Mouse (Mus musculus): ENCODE results near the gene Evi5l. TPM values are rescaled to one million over a fixed set of nuclear protein-coding genes. Genes with fewer than 3 reads are reported as not detected.

Evi5l gene
- polyA plus RNA-seq, 2 experiments: 3.3 to 3.4 TPM

DNA sequence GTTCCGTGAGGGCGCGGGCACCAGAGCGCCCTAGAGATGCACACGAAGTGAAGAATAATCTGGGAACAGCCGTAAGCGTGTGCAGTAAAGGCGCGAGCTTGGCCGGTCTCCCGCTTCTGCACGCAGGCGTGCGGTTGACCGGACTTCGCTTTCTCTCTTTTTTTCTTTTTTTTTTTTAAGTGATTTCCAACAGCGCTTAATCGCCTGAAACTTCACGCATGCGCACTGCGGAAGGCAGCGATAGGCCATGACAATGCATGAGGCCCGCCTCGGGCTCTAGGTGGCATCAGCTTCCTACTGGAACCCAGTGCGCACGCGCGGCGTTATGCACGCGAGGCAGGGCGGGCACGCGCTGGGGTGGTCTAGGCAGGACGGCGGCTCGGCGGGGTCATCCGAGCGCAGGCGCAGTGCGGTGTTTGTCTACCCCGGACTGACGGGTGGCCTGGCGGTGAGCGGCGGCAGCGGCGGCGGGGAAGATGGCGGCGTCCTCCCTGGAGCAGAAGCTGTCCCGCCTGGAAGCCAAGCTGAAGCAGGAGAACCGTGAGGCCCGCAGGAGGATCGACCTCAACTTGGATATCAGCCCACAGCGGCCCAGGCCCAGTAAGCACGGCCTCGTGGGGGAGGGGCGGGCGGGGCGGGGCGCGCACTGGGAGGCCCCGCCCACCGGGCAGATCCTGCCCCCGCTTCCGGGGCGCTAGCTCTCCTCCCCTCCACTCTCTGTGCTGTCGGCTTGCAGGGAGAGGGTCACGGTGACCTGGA, 72.2 kb downstream of the Evi5l start, which contains the start of the genes Map2k7 and Gm49320:
Gene Map2k7, plus strand, starts transcription at position 307 of the 759 bp plus-strand sequence.
Gene Gm49320, plus strand, starts transcription at position 432 of the 759 bp plus-strand sequence.
- peak; percentile 93 for ATAC-seq (ENCODE audit: insufficient read depth)

DNA sequence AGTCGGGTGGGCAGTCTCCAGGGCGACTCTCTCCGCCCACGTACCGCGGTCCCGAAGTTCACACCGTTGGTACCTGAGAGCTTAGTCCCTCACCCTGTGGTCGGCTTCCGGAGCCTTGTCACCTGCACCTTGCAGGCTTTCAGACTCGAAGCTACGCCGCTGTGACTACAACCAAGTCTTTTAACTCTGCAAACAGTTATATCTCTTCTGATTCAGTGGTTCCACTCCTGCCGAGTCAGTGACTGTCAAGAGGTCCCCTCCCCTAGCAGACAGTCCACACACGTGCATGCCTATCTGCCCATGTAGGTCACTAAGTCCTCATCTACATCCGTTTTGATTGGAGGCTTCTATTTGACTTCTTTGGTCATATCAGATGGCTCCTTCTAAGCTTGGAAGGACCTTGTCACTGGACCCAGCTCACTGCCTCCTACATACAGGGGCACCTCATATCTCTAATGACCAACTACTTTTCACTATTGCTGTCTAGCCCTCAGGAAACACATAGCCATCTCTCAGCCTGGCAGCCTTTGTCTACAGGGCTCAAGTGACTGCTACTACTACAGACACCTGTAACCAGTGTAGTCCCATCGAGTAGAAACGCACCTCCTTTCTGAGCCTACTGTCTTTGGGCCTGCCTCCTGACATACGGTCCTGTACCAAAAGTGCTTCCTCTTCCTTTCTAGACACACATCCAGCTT, 73.0 kb downstream of the Evi5l start:
- no peaks in the 10 kb centered on the region for H3K27me3 ChIP-seq (ENCODE audit: control insufficient read depth, insufficient read depth, low read length)
- peak overlapping the region; percentile 87 for H3K27ac ChIP-seq
- 7% methylated on average over 19 of the region's 19 CpGs for WGBS (ENCODE audit: insufficient replicate concordance)
- DNase-seq (ENCODE audit: low read depth in 3 of 3, low spot score in 3 of 3): no peak
- peak overlapping the region; percentile 77 to 81 for H3K4me3 ChIP-seq (ENCODE audit: insufficient read depth in 1 of 2, low read depth in 2 of 2, low read length in 2 of 2)
- H3K9ac ChIP-seq (replicated peaks): peak overlapping the region; percentile 76
- no peaks in the 10 kb centered on the region for H3K9me3 ChIP-seq (ENCODE audit: control insufficient read depth, low read length)
- no peak for TF ChIP-seq CTCF (IDR thresholded peaks at IDR 0.05; ENCODE audit: low read depth)
- no peak for TF ChIP-seq EP300 (IDR thresholded peaks at IDR 0.05; ENCODE audit: low read depth)
- H3K36me3 ChIP-seq (replicated peaks; ENCODE audit: control insufficient read depth, insufficient read depth, low read depth): peaks cover 7% of the 10 kb centered on the region
- ATAC-seq (ENCODE audit: insufficient read depth): peak; percentile 32
- peak overlapping the region; percentile 83 for H3K4me2 ChIP-seq (ENCODE audit: low read depth)
- peaks cover 11 to 21% of the 10 kb centered on the region in 2 experiments for H3K4me1 ChIP-seq (replicated peaks; ENCODE audit: control insufficient read depth in 2 of 2, insufficient read depth in 2 of 2, low read length in 1 of 2)

More for the DNA sequence above, 72.2 kb downstream of the Evi5l start, which contains the start of the genes Map2k7 and Gm49320:
- Histone ChIP-seq H3K4me1 (replicated peaks; ENCODE audit: control insufficient read depth in 2 of 2, insufficient read depth in 2 of 2, low read length in 1 of 2) (peaks cover 11 to 21% of the 10 kb centered on the region in 2 experiments), H3K27me3 (ENCODE audit: control insufficient read depth, insufficient read depth, low read length) (no peaks in the 10 kb centered on the region), H3K4me3 (ENCODE audit: insufficient read depth in 1 of 2, low read depth in 2 of 2, low read length in 2 of 2) (peak within 1 kb of the TSS; percentile 77 to 81), H3K36me3 (replicated peaks; ENCODE audit: control insufficient read depth, insufficient read depth, low read depth) (peaks cover 3% of the 10 kb centered on the region), H3K27ac (peak within 1 kb of the TSS; percentile 87), H3K9me3 (ENCODE audit: control insufficient read depth, low read length) (no peaks in the 10 kb centered on the region), H3K4me2 (ENCODE audit: low read depth) (peak within 1 kb of the TSS; percentile 83), H3K9ac (replicated peaks) (peak within 1 kb of the TSS; percentile 76)
- TF ChIP-seq CTCF (IDR thresholded peaks at IDR 0.05; ENCODE audit: low read depth) (peak; percentile 71), EP300 (IDR thresholded peaks at IDR 0.05; ENCODE audit: low read depth) (no peak)
- peak; percentile 95 to 96 (median 96) for DNase-seq (ENCODE audit: low read depth in 3 of 3, low spot score in 3 of 3)
- under 1% methylated on average over 64 of the region's 71 CpGs for WGBS (ENCODE audit: insufficient replicate concordance)

DNA sequence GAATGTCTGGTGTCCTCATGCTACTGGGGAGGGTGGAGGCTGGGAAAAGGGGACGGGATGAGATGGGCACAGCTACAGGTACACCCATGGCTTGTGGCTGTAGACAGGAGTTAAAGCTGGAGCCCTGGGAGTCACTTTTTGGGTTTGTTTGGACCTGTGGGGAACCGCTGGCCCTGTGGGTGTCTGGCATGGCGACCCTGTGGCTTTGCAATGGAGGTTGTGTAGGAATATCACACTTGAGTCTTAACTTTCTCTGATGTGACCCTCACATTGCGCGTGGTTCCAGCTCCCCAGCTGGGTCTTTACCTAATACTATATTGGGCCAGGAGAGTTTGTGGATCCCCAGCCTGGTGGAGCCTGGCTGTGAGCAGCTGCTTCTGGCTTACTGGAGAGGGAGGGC, 78.7 kb downstream of the Evi5l start:
- Histone ChIP-seq H3K27ac (no peak overlapping the region), H3K4me1 (replicated peaks; ENCODE audit: control insufficient read depth in 2 of 2, insufficient read depth in 2 of 2, low read length in 1 of 2) (peaks cover 1 to 3% of the 10 kb centered on the region in 2 experiments; a peak in 3 of 4 replicates), H3K4me2 (ENCODE audit: low read depth) (no peak overlapping the region), H3K4me3 (ENCODE audit: insufficient read depth in 1 of 2, low read depth in 2 of 2, low read length in 2 of 2) (no peak overlapping the region), H3K27me3 (ENCODE audit: control insufficient read depth, insufficient read depth, low read length) (no peaks in the 10 kb centered on the region), H3K9ac (replicated peaks) (no peak overlapping the region), H3K36me3 (replicated peaks; ENCODE audit: control insufficient read depth, insufficient read depth, low read depth) (peaks cover 21% of the 10 kb centered on the region), H3K9me3 (ENCODE audit: control insufficient read depth, low read length) (no peaks in the 10 kb centered on the region)
- DNase-seq (ENCODE audit: low read depth in 3 of 3, low spot score in 3 of 3) (no peak), ATAC-seq (ENCODE audit: insufficient read depth) (no peak)
- WGBS (ENCODE audit: insufficient replicate concordance): 84% methylated on average over 5 of the region's 5 CpGs
- TF ChIP-seq EP300 (IDR thresholded peaks at IDR 0.05; ENCODE audit: low read depth): no peak
- TF ChIP-seq CTCF (IDR thresholded peaks at IDR 0.05; ENCODE audit: low read depth): no peak

DNA sequence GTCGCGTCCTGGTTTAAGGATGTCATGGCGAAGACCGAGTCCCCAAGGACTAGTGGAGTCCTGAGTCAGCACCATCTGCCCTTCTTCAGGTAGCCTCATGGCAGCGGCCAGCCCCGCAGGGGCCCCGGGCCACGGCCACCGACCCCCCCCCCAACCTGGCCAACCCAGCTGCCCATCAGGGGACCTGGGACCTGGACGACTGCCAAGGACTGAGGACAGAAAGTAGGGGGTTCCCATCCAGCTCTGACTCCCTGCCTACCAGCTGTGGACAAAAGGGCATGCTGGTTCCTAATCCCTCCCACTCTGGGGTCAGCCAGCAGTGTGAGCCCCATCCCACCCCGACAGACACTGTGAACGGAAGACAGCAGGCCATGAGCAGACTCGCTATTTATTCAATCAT, 79.4 kb downstream of the Evi5l start:
- WGBS (ENCODE audit: insufficient replicate concordance): 86% methylated on average over 13 of the region's 13 CpGs
- no peak overlapping the region for H3K27ac ChIP-seq
- no peak for TF ChIP-seq EP300 (IDR thresholded peaks at IDR 0.05; ENCODE audit: low read depth)
- TF ChIP-seq CTCF (IDR thresholded peaks at IDR 0.05; ENCODE audit: low read depth): no peak
- no peaks in the 10 kb centered on the region for H3K27me3 ChIP-seq (ENCODE audit: control insufficient read depth, insufficient read depth, low read length)
- peaks cover 21% of the 10 kb centered on the region for H3K36me3 ChIP-seq (replicated peaks; ENCODE audit: control insufficient read depth, insufficient read depth, low read depth)
- H3K9ac ChIP-seq (replicated peaks): no peak overlapping the region
- DNase-seq (ENCODE audit: low read depth in 3 of 3, low spot score in 3 of 3) (no peak), ATAC-seq (ENCODE audit: insufficient read depth) (no peak)
- no peak overlapping the region for H3K4me2 ChIP-seq (ENCODE audit: low read depth)
- H3K9me3 ChIP-seq (ENCODE audit: control insufficient read depth, low read length): no peaks in the 10 kb centered on the region
- no peaks in the 10 kb centered on the region; a peak in 1 of 4 replicates for H3K4me1 ChIP-seq (replicated peaks; ENCODE audit: control insufficient read depth in 2 of 2, insufficient read depth in 2 of 2, low read length in 1 of 2)
- no peak overlapping the region for H3K4me3 ChIP-seq (ENCODE audit: insufficient read depth in 1 of 2, low read depth in 2 of 2, low read length in 2 of 2)

DNA sequence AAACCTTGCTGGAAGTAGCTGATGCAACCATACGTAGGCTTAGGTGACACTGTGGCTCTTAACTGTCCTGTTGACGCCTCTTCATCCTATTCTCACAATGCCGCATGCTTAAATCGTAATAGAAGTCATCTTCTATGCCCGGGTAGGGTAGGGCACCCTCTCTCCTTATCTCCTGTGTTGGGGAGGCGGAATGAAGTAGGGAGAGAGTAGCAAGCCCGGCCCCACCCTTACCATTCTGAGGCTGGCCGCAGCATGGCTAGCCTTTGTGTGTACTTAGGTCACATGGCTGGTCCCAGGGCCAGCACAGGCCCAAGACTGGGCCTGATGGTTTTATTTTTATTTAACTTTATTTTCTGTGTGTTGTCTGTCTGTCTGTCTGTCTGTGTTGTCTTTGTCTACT, 80.9 kb downstream of the Evi5l start:
- ATAC-seq (ENCODE audit: insufficient read depth) (0 out of 2 replicates have a peak, but pooled peaks have one; percentile 11), DNase-seq (ENCODE audit: low read depth in 3 of 3, low spot score in 3 of 3) (no peak)
- no peaks in the 10 kb centered on the region for H3K9me3 ChIP-seq (ENCODE audit: control insufficient read depth, low read length)
- H3K27me3 ChIP-seq (ENCODE audit: control insufficient read depth, insufficient read depth, low read length): no peaks in the 10 kb centered on the region
- 0 out of 4 replicates have a peak, but pooled peaks cover 0 to under 1% of the 10 kb centered on the region in 2 experiments for H3K4me1 ChIP-seq (replicated peaks; ENCODE audit: control insufficient read depth in 2 of 2, insufficient read depth in 2 of 2, low read length in 1 of 2)
- no peak overlapping the region for H3K27ac ChIP-seq
- H3K4me3 ChIP-seq (ENCODE audit: insufficient read depth in 1 of 2, low read depth in 2 of 2, low read length in 2 of 2): no peak overlapping the region
- peaks cover 21% of the 10 kb centered on the region for H3K36me3 ChIP-seq (replicated peaks; ENCODE audit: control insufficient read depth, insufficient read depth, low read depth)
- no peak for TF ChIP-seq CTCF (IDR thresholded peaks at IDR 0.05; ENCODE audit: low read depth)
- no peak for TF ChIP-seq EP300 (IDR thresholded peaks at IDR 0.05; ENCODE audit: low read depth)
- H3K4me2 ChIP-seq (ENCODE audit: low read depth): no peak overlapping the region
- WGBS (ENCODE audit: insufficient replicate concordance): 67% methylated on average over 8 of the region's 8 CpGs
- no peak overlapping the region for H3K9ac ChIP-seq (replicated peaks)
